Mouse (Mus musculus) heart, postnatal 0 days (tissue): Measurements from ENCODE around the gene Lsg1.

Experiments
- CTCF ChIP-seq: IDR thresholded peaks from 2 replicates; pipeline ENCODE4 v1.5.1; 2016; ENCODE audit warnings: antibody characterized with exemption, control low read depth, low read depth
- EP300 ChIP-seq: IDR thresholded peaks from 2 replicates; pipeline ENCODE4 v1.6.1; 2016; ENCODE audit warnings: antibody characterized with exemption, low read depth

GRCm38 (mm10) chr16:30601046-30601832 lies 13.8 kb upstream of the Lsg1 start:
- TF ChIP-seq CTCF (peak; percentile 54), EP300 (no peak)
